Mouse (Mus musculus): ENCODE data around the gene Zfp704. TPM values are rescaled to one million over a fixed set of nuclear protein-coding genes. Genes with fewer than 3 reads are reported as not detected.
"Not testable (repeated sequence)": the region's sequence is repeated elsewhere in the genome, so short reads cannot be mapped to it uniquely, and the experiment has no call there.

The Zfp704 gene
- polyA plus RNA-seq, 1 experiment from 2014 or later: 19.2 TPM

DNA sequence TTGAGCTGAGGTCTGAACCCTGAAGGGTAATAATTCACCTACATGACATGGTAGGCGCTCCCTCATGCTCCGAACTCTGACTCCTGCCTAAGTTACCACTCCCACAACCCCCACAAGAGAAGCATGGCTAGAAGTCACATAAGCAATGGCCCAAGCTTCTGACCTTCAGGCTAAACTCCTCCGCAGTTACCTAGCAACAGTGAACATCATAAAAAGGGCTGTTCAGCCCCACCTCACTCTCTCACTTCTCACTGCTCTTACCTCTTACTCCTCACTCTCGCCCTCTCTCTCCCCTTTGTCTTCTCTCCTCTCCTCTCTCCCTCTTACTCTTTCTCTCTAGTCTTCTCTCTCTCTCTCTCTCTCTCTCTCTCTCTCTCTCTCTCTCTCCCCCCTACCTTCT, 40.2 kb downstream of the Zfp704 start:
- H3K4me1 ChIP-seq (ENCODE audit: control insufficient read depth, insufficient read depth, low read length): peaks cover 11% of the 10 kb centered on the region; the same call in 1 of the 2 replicates
- not testable (repeated sequence) for ATAC-seq (ENCODE audit: low read depth); H3K4me2 ChIP-seq (ENCODE audit: low read depth, low read length); H3K4me3 ChIP-seq (ENCODE audit: low read depth, low read length); H3K36me3 ChIP-seq (ENCODE audit: control insufficient read depth, insufficient read depth, low read length); H3K9ac ChIP-seq (replicated peaks; ENCODE audit: low read depth, low read length); H3K9me3 ChIP-seq (ENCODE audit: control insufficient read depth, low read length); H3K27me3 ChIP-seq (ENCODE audit: control insufficient read depth, insufficient read depth, low read length); H3K27ac ChIP-seq (ENCODE audit: low read depth, low read length)
- WGBS: 81% methylated on average over 4 of the region's 4 CpGs

DNA sequence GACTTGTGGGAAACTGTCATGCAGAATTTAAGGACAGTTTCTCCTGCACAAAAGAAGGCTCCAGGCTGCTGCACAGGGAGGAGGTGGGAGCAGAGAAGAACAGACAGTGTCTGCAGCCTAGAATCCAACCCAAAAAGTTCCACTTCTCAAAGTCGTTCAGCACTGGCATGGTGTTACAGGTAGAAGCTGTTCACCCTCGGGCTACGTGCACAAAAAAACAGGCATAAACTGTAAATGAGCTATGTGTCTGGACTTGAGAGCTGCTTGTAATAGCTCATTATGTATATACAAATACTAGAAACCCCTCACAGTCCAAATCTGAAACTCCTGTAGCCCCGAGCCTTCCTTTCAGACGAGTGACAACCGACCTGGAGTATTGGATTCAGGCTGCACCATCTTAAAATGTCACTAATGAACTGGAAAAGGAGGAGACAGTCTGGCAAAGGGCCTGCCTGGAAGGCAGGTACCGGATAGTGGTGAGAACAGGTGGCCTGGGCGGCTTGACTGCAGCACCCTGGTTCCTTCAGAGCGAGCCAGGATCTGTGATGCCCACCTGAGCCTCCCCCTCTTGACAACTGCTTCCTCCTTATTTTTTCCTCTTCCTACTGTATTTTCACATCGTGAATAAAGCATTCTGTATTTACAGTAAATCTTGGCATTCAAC, 41.2 kb downstream of the Zfp704 start:
- no peak overlapping the region for H3K4me2 ChIP-seq (ENCODE audit: low read depth, low read length)
- no peaks in the 10 kb centered on the region for H3K36me3 ChIP-seq (ENCODE audit: control insufficient read depth, insufficient read depth, low read length)
- H3K27me3 ChIP-seq (ENCODE audit: control insufficient read depth, insufficient read depth, low read length): no peaks in the 10 kb centered on the region
- H3K9me3 ChIP-seq (ENCODE audit: control insufficient read depth, low read length): no peaks in the 10 kb centered on the region
- H3K4me1 ChIP-seq (ENCODE audit: control insufficient read depth, insufficient read depth, low read length): peaks cover 11% of the 10 kb centered on the region; the same call in 1 of the 2 replicates
- no peak overlapping the region for H3K27ac ChIP-seq (ENCODE audit: low read depth, low read length)
- ATAC-seq (ENCODE audit: low read depth): peak; percentile 32; the same call in 1 of the 2 replicates
- no peak overlapping the region for H3K4me3 ChIP-seq (ENCODE audit: low read depth, low read length)
- H3K9ac ChIP-seq (replicated peaks; ENCODE audit: low read depth, low read length): no peak overlapping the region
- 83% methylated on average over 10 of the region's 10 CpGs for WGBS

GRCm38 (mm10) chr3:9567948-9568347, 41.9 kb downstream of the Zfp704 start:
- H3K9ac ChIP-seq (replicated peaks; ENCODE audit: low read depth, low read length): no peak overlapping the region
- H3K4me1 ChIP-seq (ENCODE audit: control insufficient read depth, insufficient read depth, low read length): peaks cover 12% of the 10 kb centered on the region; the same call in 1 of the 2 replicates
- no peak overlapping the region for H3K27ac ChIP-seq (ENCODE audit: low read depth, low read length)
- ATAC-seq (ENCODE audit: low read depth): 0 out of 2 replicates have a peak, but pooled peaks have one; percentile 19
- 48% methylated on average over 8 of the region's 8 CpGs for WGBS
- no peak overlapping the region for H3K4me3 ChIP-seq (ENCODE audit: low read depth, low read length)
- no peaks in the 10 kb centered on the region for H3K27me3 ChIP-seq (ENCODE audit: control insufficient read depth, insufficient read depth, low read length)
- H3K36me3 ChIP-seq (ENCODE audit: control insufficient read depth, insufficient read depth, low read length): no peaks in the 10 kb centered on the region
- no peaks in the 10 kb centered on the region for H3K9me3 ChIP-seq (ENCODE audit: control insufficient read depth, low read length)
- H3K4me2 ChIP-seq (ENCODE audit: low read depth, low read length): peak overlapping the region; percentile 6; the same call in 1 of the 2 replicates

GRCm38 (mm10) chr3:9566831-9567230, 43.1 kb downstream of the Zfp704 start:
- WGBS: 90% methylated on average over 3 of the region's 3 CpGs

DNA sequence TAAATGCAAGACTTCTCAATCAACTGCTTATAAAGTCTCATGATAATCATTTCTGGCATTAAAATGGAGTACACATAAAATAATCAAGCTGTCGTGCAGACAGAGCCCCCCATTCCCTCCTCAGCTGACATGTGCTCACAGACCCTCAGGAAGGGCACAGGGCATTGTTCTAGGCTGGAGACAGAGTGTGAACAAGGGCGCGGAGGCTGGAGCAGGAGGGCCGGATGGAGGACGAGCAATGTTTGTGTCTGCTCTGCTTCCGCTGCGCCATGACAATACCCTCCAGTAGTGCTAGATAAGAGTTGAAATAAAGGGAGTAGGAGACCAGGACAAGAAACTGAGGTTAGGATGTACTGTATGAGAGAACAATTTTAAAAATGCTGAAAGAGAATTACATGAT, 46.3 kb downstream of the Zfp704 start:
- Histone ChIP-seq H3K4me3 (ENCODE audit: low read depth, low read length) (no peak overlapping the region), H3K9me3 (ENCODE audit: control insufficient read depth, low read length) (no peaks in the 10 kb centered on the region), H3K36me3 (ENCODE audit: control insufficient read depth, insufficient read depth, low read length) (no peaks in the 10 kb centered on the region), H3K27me3 (ENCODE audit: control insufficient read depth, insufficient read depth, low read length) (no peaks in the 10 kb centered on the region), H3K4me1 (ENCODE audit: control insufficient read depth, insufficient read depth, low read length) (peaks cover 13% of the 10 kb centered on the region; the same call in 1 of the 2 replicates), H3K9ac (replicated peaks; ENCODE audit: low read depth, low read length) (no peak overlapping the region), H3K4me2 (ENCODE audit: low read depth, low read length) (no peak overlapping the region), H3K27ac (ENCODE audit: low read depth, low read length) (no peak overlapping the region)
- WGBS: 62% methylated on average over 7 of the region's 7 CpGs
- no peak for ATAC-seq (ENCODE audit: low read depth)

More at GRCm38 (mm10) chr3:9566831-9567230, 43.1 kb downstream of the Zfp704 start:
- Histone ChIP-seq H3K36me3 (ENCODE audit: control insufficient read depth, insufficient read depth, low read length) (no peaks in the 10 kb centered on the region), H3K4me3 (ENCODE audit: low read depth, low read length) (no peak overlapping the region), H3K4me1 (ENCODE audit: control insufficient read depth, insufficient read depth, low read length) (peaks cover 14% of the 10 kb centered on the region; the same call in 1 of the 2 replicates), H3K4me2 (ENCODE audit: low read depth, low read length) (no peak overlapping the region), H3K27ac (ENCODE audit: low read depth, low read length) (no peak overlapping the region), H3K9ac (replicated peaks; ENCODE audit: low read depth, low read length) (no peak overlapping the region), H3K27me3 (ENCODE audit: control insufficient read depth, insufficient read depth, low read length) (no peaks in the 10 kb centered on the region), H3K9me3 (ENCODE audit: control insufficient read depth, low read length) (no peaks in the 10 kb centered on the region)
- ATAC-seq (ENCODE audit: low read depth): no peak

DNA sequence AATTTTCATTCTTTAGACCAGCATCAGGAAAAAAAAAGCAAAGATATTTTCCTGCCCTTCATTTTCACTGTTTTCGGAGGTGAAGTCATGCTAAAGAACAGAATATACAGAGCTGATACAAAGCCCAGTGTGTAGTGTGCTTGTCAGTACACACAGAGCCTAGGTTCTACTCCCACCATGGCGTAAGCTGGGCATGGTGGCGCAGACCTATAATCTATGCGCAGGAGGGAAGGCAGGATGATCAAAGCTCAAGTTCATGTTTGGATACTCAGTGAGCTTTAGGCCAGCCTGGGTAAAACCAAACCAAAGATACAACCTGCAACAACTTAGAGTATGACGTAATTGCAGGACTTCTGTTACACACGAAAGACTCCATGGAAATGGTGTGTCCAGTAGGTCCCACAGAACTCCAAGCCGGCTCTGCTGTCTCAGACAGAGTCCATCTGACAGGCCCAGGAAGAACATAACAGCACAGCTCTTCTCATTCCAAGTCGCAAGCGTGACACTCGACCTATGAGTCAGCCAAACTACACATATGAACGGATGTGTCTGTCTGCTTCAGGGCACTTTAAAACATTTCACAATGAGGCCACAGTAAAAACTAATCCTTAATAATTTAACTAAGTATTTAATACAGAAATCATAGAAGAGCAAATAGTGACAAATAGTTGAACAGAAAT, 47.1 kb downstream of the Zfp704 start:
- H3K4me1 ChIP-seq (ENCODE audit: control insufficient read depth, insufficient read depth, low read length): peaks cover 11% of the 10 kb centered on the region; the same call in 1 of the 2 replicates
- no peak overlapping the region for H3K4me2 ChIP-seq (ENCODE audit: low read depth, low read length)
- H3K27ac ChIP-seq (ENCODE audit: low read depth, low read length): no peak overlapping the region; the same call in 1 of the 2 replicates
- H3K27me3 ChIP-seq (ENCODE audit: control insufficient read depth, insufficient read depth, low read length): no peaks in the 10 kb centered on the region
- H3K9me3 ChIP-seq (ENCODE audit: control insufficient read depth, low read length): no peaks in the 10 kb centered on the region
- no peaks in the 10 kb centered on the region for H3K36me3 ChIP-seq (ENCODE audit: control insufficient read depth, insufficient read depth, low read length)
- no peak overlapping the region for H3K4me3 ChIP-seq (ENCODE audit: low read depth, low read length)
- H3K9ac ChIP-seq (replicated peaks; ENCODE audit: low read depth, low read length): no peak overlapping the region
- peak; percentile 21; the same call in 1 of the 2 replicates for ATAC-seq (ENCODE audit: low read depth)
- 87% methylated on average over 11 of the region's 11 CpGs for WGBS

- no peaks in the 10 kb centered on the region for H3K9me3 ChIP-seq (ENCODE audit: control insufficient read depth, low read length)
- 31% methylated on average over 6 of the region's 6 CpGs for WGBS
- no peak overlapping the region for H3K4me2 ChIP-seq (ENCODE audit: low read depth, low read length)
Measured at GRCm38 (mm10) chr3:9557778-9558560, 51.9 kb downstream of the Zfp704 start.

GRCm38 (mm10) chr3:9556137-9556536, 53.7 kb downstream of the Zfp704 start:
- H3K4me1 ChIP-seq (ENCODE audit: control insufficient read depth, insufficient read depth, low read length): peaks cover 6% of the 10 kb centered on the region; the same call in 1 of the 2 replicates
- WGBS: 70% methylated on average over 5 of the region's 5 CpGs
- H3K27me3 ChIP-seq (ENCODE audit: control insufficient read depth, insufficient read depth, low read length): no peaks in the 10 kb centered on the region
- H3K4me3 ChIP-seq (ENCODE audit: low read depth, low read length): no peak overlapping the region
- H3K9ac ChIP-seq (replicated peaks; ENCODE audit: low read depth, low read length): no peak overlapping the region
- H3K4me2 ChIP-seq (ENCODE audit: low read depth, low read length): no peak overlapping the region
- ATAC-seq (ENCODE audit: low read depth): no peak
- no peak overlapping the region for H3K27ac ChIP-seq (ENCODE audit: low read depth, low read length)
- no peaks in the 10 kb centered on the region for H3K9me3 ChIP-seq (ENCODE audit: control insufficient read depth, low read length)
- no peaks in the 10 kb centered on the region for H3K36me3 ChIP-seq (ENCODE audit: control insufficient read depth, insufficient read depth, low read length)

More at GRCm38 (mm10) chr3:9557778-9558560, 51.9 kb downstream of the Zfp704 start:
- Histone ChIP-seq H3K27me3 (ENCODE audit: control insufficient read depth, insufficient read depth, low read length) (no peaks in the 10 kb centered on the region), H3K4me1 (ENCODE audit: control insufficient read depth, insufficient read depth, low read length) (peaks cover 7% of the 10 kb centered on the region; the same call in 1 of the 2 replicates), H3K9ac (replicated peaks; ENCODE audit: low read depth, low read length) (no peak overlapping the region), H3K4me3 (ENCODE audit: low read depth, low read length) (no peak overlapping the region), H3K27ac (ENCODE audit: low read depth, low read length) (no peak overlapping the region), H3K36me3 (ENCODE audit: control insufficient read depth, insufficient read depth, low read length) (no peaks in the 10 kb centered on the region)
- no peak for ATAC-seq (ENCODE audit: low read depth)

All from neural tube, embryonic 14.5 days (tissue).